Mouse (Mus musculus) heart, embryonic 12.5 days (tissue): ENCODE results near the gene Lrrc4b. TPM values are rescaled to one million over a fixed set of nuclear protein-coding genes. Genes with fewer than 3 reads are reported as not detected.
A peak's percentile ranks its signal among the peaks of the same experiment; 100 is the strongest.

Experiments used
- ATAC-seq: fragments of 200-750 bp; cut with Nextera tagmentation; 2 replicates; pipeline ENCODE4 v1.8.0; 2017; ENCODE audit warnings: moderate TSS enrichment, moderate library complexity; ENCODE audit not compliant: insufficient number of reproducible peaks, low FRiP score
- H3K27ac ChIP-seq: fragments of 300-500 bp; sonication (generic); 2 replicates; pipeline ENCODE4 v1.5.1; 2016; ENCODE audit warnings: mild to moderate bottlenecking, moderate library complexity; ENCODE audit not compliant: poor library complexity, severe bottlenecking
- H3K27me3 ChIP-seq: fragments of 300-500 bp; sonication (generic); replicated peaks from 2 replicates; pipeline ENCODE4 v1.6.1; 2016; ENCODE audit warnings: mild to moderate bottlenecking, moderate library complexity
- H3K36me3 ChIP-seq: fragments of 300-500 bp; sonication (generic); 2 replicates; pipeline ENCODE4 v1.6.1; 2016; ENCODE audit warnings: mild to moderate bottlenecking, moderate library complexity
- H3K4me1 ChIP-seq: fragments of 300-500 bp; sonication (generic); replicated peaks from 2 replicates; pipeline ENCODE4 v1.6.1; 2016; ENCODE audit warnings: mild to moderate bottlenecking
- H3K4me2 ChIP-seq: fragments of 300-500 bp; sonication (generic); 2 replicates; pipeline ENCODE4 v1.6.1; 2016; ENCODE audit warnings: mild to moderate bottlenecking, moderate library complexity
- H3K4me3 ChIP-seq: fragments of 300-500 bp; sonication (generic); 2 replicates; pipeline ENCODE4 v1.5.1; 2016; ENCODE audit warnings: mild to moderate bottlenecking
- H3K9ac ChIP-seq: fragments of 300-500 bp; sonication (generic); 2 replicates; pipeline ENCODE4 v1.6.1; 2016; ENCODE audit warnings: mild to moderate bottlenecking, moderate library complexity
- H3K9me3 ChIP-seq: fragments of 300-500 bp; sonication (generic); replicated peaks from 2 replicates; pipeline ENCODE4 v1.6.1; 2016; ENCODE audit warnings: mild to moderate bottlenecking, moderate library complexity
- WGBS: fragments of 180-500 bp; shearing (Covaris S2); methylation state at CpG from one replicate; pipeline ENCODE4 v1.1.7; 2016; 5-methylcytosine and 5-hydroxymethylcytosine counted together
- polyA plus RNA-seq: library from polyadenylated mRNA; unstranded; fragments of >200 nt; fragmentation: Nextera tagmentation; extraction: Ambion mirVana; gene quantifications from 2 replicates; pipeline ENCODE4 v1.2.1, GENCODE M21; 2016

The Lrrc4b gene
- polyA plus RNA-seq, 1 experiment from 2014 or later: 2.3 TPM

DNA sequence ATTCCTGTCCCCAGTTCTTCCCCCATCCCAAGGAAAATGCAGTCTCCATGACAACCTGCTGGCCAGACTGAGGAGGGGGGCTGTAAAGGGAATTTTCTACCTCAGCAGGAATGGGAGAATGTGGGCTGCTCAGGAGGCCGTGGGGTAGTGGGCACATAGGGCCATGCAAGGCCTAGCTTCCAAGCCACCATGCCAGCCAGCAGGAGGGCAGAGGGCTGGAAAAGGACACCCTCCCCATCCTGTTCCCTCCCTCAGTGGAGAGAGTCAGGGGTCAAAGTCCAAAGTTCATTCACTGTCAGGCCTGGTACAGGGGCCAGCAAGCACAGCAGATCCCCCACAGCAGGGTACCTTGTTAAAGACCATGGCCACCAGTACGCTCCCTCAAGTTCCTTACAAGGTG is 36.3 kb downstream of the Lrrc4b start, which contains the start of gene Aspdh:
Gene Aspdh (plus strand): TSS at position 281 of the 400 bp plus-strand sequence.
- Histone ChIP-seq H3K27ac (peak within 1 kb of the TSS; percentile 38; the same call in 1 of the 2 replicates), H3K36me3 (peaks cover 15% of the 10 kb centered on the region), H3K9me3 (no peaks in the 10 kb centered on the region), H3K4me2 (no peak within 1 kb of the TSS; the same call in 1 of the 2 replicates), H3K4me3 (no peak within 1 kb of the TSS), H3K27me3 (peaks cover 43% of the 10 kb centered on the region), H3K9ac (peak within 1 kb of the TSS; percentile 12; the same call in 1 of the 2 replicates), H3K4me1 (peaks cover 55% of the 10 kb centered on the region)
- 72% methylated on average over 2 of the region's 2 CpGs for whole genome bisulfite sequencing
- no peak for ATAC-seq

DNA sequence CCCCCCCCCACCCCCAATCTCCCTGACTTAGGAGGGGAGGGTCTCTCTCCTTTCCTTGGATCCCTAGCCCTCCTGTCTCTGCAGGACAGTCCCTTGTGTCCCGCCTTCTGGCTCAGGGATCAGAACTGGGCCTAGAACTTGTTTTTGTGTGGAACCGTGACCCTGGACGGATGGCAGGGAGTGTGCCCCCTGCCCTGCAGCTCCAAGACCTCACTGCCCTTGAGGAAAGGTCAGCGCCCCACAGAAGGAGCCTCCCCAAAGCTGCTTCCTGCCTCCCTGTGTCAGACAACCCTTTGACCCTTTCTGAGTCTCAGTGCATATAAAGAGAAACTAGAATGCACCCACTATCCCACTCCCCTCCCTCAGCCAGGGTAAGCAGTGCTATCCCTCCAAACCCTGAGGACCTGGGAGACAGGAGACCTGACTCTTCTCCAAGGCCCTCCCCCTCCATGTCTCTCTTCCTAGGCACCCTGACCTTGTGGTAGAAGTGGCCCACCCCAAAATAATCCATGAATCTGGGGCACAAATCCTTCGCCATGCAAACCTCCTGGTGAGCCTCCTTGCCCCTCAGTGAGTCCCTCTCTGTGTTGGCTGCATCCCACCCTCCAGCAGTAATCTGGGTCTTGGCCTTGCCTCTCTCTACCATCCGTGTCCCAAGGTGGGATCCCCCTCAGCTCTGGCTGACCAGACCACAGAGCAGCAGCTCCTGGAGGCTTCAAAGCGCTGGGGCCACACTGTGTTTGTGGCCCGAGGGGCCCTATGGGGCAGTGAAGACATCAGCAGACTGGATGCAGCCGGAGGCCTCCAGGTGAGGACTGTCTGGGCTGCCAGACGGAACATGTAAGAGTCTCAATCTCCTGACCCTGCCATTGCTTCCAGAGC is 37.4 kb downstream of the Lrrc4b start:
- peaks cover 13% of the 10 kb centered on the region for H3K36me3 ChIP-seq
- H3K27me3 ChIP-seq: peaks cover 32% of the 10 kb centered on the region
- H3K4me1 ChIP-seq: peaks cover 67% of the 10 kb centered on the region
- 0 out of 2 replicates have a peak overlapping the region, but pooled peaks have one; percentile 12 for H3K9ac ChIP-seq
- no peak overlapping the region for H3K4me3 ChIP-seq
- WGBS: 79% methylated on average over 10 of the region's 10 CpGs
- no peaks in the 10 kb centered on the region for H3K9me3 ChIP-seq
- ATAC-seq: no peak
- no peak overlapping the region for H3K4me2 ChIP-seq
- H3K27ac ChIP-seq: 0 out of 2 replicates have a peak overlapping the region, but pooled peaks have one; percentile 19

DNA sequence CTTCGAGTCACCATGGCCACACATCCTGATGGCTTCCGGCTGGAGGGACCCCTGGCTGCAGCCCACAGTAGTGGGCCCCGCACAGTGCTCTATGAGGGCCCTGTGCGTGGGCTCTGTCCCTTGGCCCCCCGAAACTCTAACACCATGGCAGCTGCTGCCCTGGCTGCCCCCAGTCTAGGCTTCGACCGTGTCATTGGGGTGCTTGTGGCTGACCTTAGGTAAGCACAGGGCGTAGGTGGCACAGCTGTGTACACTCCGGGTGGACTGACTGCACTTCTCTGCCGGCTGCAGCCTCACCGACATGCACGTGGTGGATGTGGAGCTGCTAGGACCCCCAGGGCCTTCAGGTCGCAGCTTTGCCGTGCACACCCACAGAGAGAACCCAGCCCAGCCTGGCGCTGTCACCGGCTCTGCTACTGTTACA is 38.1 kb downstream of the Lrrc4b start:
- Histone ChIP-seq H3K36me3 (peaks cover 8% of the 10 kb centered on the region), H3K4me2 (no peak overlapping the region), H3K27me3 (peaks cover 25% of the 10 kb centered on the region), H3K9me3 (no peaks in the 10 kb centered on the region), H3K4me1 (peaks cover 73% of the 10 kb centered on the region), H3K9ac (no peak overlapping the region), H3K27ac (peak overlapping the region; percentile 45; the same call in 1 of the 2 replicates), H3K4me3 (no peak overlapping the region)
- ATAC-seq: no peak
- 82% methylated on average over 16 of the region's 16 CpGs for WGBS

DNA sequence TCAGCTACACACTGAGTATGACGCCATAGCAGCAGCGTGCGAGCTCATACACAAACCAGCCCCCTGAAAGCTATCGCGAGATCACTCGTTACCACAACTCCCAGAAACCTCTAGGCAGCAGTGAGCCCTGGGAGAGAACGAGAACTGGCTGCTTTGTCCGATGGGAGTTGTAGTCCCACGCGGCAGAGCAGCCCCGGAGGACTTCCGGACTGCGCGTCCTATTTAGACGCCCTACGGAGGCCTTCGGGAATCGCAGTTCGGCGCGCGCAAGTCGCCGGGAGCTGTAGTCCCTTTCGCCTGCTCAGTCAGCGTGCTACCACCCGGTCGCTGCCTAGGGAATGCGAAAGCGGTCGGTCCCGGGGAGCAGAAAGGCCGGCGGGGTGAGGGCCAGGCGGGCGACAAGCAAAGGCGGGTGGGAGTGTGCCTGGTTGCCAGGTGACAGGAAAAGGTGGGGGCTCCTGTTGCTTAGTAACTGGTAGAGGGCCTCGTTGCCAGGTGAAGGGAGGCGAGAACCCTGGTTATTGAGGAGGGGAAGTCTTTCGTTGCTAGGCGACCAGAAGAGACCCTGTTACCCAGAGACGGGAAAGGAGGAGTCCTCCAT is 39.1 kb downstream of the Lrrc4b start, which contains the start of gene Josd2:
Gene Josd2 (plus strand): TSS at position 170 of the 601 bp plus-strand sequence.
- peak within 1 kb of the TSS; percentile 64 for H3K4me3 ChIP-seq
- peak within 1 kb of the TSS; percentile 100 for H3K27ac ChIP-seq
- peak within 1 kb of the TSS; percentile 81 for H3K9ac ChIP-seq
- H3K4me1 ChIP-seq: peaks cover 73% of the 10 kb centered on the region
- ATAC-seq: peak; percentile 90
- H3K27me3 ChIP-seq: peaks cover 16% of the 10 kb centered on the region
- H3K9me3 ChIP-seq: no peaks in the 10 kb centered on the region
- 0% methylated on average over 42 of the region's 42 CpGs for WGBS
- H3K36me3 ChIP-seq: peaks cover 6% of the 10 kb centered on the region; the same call in 1 of the 2 replicates
- peak within 1 kb of the TSS; percentile 91 for H3K4me2 ChIP-seq

DNA sequence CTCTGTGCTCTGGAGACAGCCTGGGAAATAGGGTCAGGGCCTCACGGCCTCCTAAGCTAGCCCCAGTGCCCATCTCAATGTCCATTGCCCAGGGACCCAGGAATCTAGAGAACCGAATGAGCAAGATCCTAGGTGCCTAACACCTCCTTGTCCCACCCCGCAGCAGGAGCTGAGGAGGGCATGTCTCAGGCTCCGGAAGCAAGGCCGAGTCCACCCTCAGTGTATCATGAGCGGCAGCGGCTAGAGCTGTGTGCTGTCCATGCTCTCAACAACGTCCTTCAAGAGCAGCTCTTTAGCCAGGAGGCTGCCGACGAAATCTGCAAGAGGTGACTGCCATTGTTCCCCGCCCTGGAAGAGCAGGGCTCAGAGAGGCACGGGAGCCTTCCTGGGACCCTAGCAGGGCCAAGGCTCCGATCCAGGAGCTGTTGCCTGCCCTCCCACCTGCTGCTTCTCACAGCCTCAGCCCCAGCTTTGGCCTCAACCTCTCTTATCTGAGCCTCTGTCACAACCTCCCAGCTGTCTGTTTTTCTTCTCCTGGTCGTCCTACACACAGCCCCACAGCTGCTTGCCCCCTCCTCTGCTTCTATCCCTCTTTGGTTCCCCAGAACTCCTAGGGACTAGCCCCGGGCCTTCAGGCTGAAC is 39.9 kb downstream of the Lrrc4b start:
- no peaks in the 10 kb centered on the region for H3K9me3 ChIP-seq
- ATAC-seq: no peak
- H3K9ac ChIP-seq: peak overlapping the region; percentile 81
- H3K27ac ChIP-seq: peak overlapping the region; percentile 100
- H3K4me1 ChIP-seq: peaks cover 79% of the 10 kb centered on the region
- peaks cover 6% of the 10 kb centered on the region; the same call in 1 of the 2 replicates for H3K36me3 ChIP-seq
- H3K4me3 ChIP-seq: peak overlapping the region; percentile 64
- peaks cover 10% of the 10 kb centered on the region for H3K27me3 ChIP-seq
- 30% methylated on average over 15 of the region's 15 CpGs for WGBS
- peak overlapping the region; percentile 91 for H3K4me2 ChIP-seq

DNA sequence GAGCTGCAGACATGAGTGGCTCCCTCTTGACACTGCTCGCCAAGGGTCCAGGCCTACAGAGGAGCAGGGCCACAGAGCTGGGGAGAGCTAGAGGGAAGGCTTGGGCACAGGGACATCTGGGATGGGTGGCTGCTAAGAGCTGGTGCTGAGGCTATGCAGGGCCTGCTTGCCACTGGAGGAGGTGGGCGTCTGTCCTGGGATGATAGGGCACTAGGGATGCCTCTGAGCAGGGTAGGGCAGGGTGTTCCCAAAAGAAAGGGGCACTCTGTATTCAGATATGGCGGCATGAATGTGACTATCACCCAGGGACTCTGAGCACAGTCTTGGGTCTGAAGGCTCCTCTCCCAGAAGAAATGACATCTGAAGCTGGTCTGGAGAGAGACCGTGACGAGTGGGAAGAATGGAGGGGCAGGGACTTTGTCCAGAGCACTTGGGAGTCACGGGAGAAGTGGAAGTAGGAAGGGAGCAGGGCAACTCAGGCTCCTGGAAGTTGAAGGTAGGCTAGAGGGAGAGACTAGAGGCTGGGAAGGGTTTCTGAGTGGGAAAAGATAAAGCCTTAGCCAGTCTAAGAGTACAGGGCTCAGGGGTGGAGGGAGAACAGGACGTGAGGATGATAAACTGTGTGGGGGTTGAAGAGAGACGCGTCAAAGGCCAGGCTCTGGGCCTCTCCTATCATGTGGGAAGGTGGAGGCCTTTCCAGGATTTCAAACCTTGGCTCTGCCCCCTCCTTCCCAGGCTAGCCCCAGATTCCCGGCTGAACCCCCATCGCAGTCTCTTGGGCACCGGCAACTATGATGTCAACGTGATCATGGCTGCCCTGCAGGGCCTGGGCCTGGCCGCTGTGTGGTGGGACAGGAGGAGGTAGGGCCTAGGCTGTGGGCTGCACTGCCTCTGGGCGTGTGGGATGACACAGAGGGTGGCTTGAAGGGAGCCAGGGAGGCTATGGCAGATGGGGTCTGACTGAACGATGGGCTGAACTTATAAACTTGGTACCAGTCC is 41.2 kb downstream of the Lrrc4b start:
- Histone ChIP-seq H3K4me1 (peaks cover 75% of the 10 kb centered on the region), H3K9ac (peak overlapping the region; percentile 81), H3K27ac (peak overlapping the region; percentile 100), H3K9me3 (no peaks in the 10 kb centered on the region), H3K4me2 (peak overlapping the region; percentile 91), H3K4me3 (peak overlapping the region; percentile 64; the same call in 1 of the 2 replicates), H3K36me3 (peaks cover 6% of the 10 kb centered on the region; the same call in 1 of the 2 replicates), H3K27me3 (no peaks in the 10 kb centered on the region; the same call in 1 of the 2 replicates)
- 51% methylated on average over 16 of the region's 16 CpGs for WGBS
- ATAC-seq: no peak

DNA sequence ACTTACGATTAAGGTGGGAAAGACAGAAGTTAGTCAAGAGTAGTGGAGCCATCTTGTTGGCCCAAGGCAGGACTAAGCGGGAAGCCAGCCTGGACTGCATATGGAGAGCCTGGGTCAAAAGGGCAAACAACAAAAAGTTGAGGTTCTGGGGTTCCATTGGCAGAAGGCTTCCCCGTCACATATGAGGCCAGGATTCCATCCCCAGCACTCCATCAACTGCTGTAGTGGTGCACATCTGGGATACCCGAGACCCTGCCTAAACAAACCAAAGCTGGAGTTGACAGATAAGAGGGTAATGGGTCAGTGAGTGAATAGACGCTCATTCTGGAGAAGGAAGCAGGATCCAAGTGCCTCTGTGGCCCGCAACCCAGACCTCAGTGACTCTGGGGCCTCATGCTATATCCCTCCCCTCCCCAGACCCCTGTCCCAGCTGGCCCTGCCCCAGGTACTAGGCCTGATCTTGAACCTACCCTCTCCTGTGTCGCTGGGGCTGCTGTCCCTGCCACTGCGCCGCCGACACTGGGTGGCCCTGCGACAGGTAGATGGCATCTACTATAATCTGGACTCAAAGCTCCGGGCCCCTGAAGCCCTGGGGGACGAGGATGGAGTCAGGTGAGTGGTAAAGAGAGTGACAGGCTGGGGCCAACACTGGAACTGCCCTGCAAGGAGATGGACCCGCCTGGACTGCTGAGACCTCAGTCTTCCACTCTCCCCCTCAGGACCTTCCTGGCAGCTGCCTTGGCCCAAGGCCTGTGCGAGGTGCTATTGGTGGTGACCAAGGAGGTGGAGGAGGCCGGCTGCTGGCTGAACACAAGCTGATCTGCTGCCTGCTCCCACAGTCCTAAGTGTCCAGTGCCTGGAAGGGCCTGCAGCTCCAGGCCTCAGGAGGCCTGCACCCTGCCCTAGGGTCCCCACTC is 42.1 kb downstream of the Lrrc4b start:
- 62% methylated on average over 16 of the region's 16 CpGs for WGBS
- Histone ChIP-seq H3K27ac (peak overlapping the region; percentile 100), H3K9me3 (no peaks in the 10 kb centered on the region), H3K4me1 (peaks cover 76% of the 10 kb centered on the region), H3K36me3 (peaks cover 6% of the 10 kb centered on the region; the same call in 1 of the 2 replicates), H3K4me2 (peak overlapping the region; percentile 91), H3K9ac (peak overlapping the region; percentile 60), H3K4me3 (no peak overlapping the region), H3K27me3 (no peaks in the 10 kb centered on the region)
- no peak for ATAC-seq

DNA sequence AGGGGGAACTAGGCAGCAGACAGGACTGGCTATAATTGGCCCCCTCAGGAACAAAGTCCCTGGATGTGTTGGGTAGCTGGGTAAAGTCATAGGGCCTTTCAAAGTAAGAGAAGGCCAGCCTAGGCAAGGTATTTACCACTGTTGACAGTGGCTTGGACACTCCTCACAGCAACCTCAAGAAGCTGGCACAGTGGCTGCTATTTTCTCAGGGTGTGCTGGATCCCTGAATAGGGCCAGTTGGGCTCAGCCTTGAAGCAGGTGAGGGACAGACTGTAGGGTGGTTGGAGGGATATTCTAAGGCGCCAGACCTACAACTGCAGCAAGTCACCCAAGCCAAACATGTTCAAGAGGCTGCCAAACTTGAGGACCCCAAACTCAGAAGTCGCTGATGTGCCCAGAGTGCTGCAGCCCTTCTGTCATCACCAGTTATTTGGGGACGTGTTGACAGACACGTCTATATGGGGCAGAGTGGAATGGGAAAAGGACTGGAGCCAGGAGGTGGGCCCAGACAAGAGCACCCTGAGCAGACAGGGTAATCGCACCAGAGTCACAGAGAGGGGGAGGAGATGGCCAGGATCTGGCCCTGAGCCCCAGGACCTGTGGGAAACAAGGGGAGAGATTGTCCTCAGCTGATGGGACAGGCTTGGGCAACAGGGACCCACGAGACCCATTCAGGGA is 43.2 kb downstream of the Lrrc4b start:
- peak overlapping the region; percentile 60 for H3K9ac ChIP-seq
- H3K9me3 ChIP-seq: no peaks in the 10 kb centered on the region
- peaks cover 6% of the 10 kb centered on the region; the same call in 1 of the 2 replicates for H3K36me3 ChIP-seq
- peak overlapping the region; percentile 91 for H3K4me2 ChIP-seq
- peaks cover 71% of the 10 kb centered on the region for H3K4me1 ChIP-seq
- peak overlapping the region; percentile 100 for H3K27ac ChIP-seq
- H3K27me3 ChIP-seq: no peaks in the 10 kb centered on the region
- H3K4me3 ChIP-seq: peak overlapping the region; percentile 63
- peak; percentile 40 for ATAC-seq
- 12% methylated on average over 6 of the region's 6 CpGs for WGBS

DNA sequence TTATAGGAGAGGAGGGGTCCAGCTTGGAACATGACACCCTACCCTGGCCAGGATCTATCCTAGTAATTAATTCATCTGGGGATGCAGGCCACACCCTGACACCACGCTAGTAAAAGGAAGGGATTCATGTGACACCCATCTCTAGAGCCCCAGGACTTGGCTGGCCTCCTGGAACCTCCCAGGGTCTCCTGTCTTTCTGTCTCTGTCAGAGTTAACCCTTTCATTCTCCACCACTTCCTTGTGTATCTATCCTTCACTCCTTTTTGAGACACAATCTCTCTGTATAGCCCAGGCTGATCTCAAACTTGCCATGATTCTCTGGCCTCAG is 43.7 kb downstream of the Lrrc4b start:
- Histone ChIP-seq H3K4me2 (peak overlapping the region; percentile 91), H3K27me3 (no peaks in the 10 kb centered on the region), H3K27ac (peak overlapping the region; percentile 100), H3K4me1 (peaks cover 66% of the 10 kb centered on the region), H3K4me3 (peak overlapping the region; percentile 63), H3K9me3 (no peaks in the 10 kb centered on the region), H3K36me3 (peaks cover 6% of the 10 kb centered on the region; the same call in 1 of the 2 replicates), H3K9ac (peak overlapping the region; percentile 32)
- 27% methylated on average over 1 of the region's 1 CpGs for WGBS
- no peak for ATAC-seq
